Mouse (Mus musculus): ENCODE measurements at regions not wholly inside any gene's neighbourhood (a gene's known extent, or its start where the extent isn't known, plus 50 kb on each side); places are given as distances from the start of the nearest gene placed in this dataset.
A peak's percentile ranks its signal among the peaks of the same experiment; 100 is the strongest.
"Not testable (repeated sequence)": the region's sequence is repeated elsewhere in the genome, so short reads cannot be mapped to it uniquely, and the experiment has no call there.

DNA sequence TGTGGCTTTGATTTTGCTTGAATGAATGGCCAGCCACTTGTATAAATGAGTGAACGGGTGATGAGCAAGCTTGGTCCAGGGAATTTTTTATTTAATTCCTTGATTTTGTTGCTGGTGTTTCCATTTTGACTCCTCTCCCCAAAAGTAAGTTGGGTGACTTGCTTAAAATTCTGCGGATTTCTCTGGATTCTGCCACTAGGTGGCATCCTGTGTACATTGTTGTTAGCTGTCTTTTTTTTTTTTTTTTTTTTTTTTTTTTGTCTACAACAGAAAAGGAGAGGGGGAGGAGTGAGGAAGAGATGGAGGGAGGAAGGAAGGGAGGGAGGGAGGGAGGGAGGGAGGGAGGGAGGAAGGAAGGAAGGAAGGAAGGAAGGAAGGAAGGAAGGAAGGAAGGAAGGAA, 91.5 kb upstream of the Zfp746 start:
- 0 out of 2 replicates have a peak, but pooled peaks have one; percentile 29 for ATAC-seq (replicated peaks; ENCODE audit: low read depth, poor library complexity, severe bottlenecking)

DNA sequence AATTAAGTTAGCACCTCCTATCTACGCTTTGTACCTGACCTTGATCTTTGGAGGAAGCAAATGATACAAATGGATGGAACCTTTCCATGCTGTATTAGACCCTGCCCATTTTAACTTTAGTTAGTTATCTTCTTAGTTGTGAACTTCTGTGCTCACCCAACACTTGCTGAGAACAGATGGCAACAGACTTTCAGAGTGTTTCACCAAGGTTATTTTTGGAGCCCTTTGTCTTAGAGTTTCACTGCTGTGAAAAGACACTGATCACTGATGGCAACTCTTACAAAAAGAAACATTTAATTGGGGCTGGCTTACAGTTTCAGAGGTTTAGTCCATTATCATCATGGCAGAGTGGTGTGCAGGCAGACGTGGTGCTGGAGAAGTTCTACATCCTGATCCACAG, 88.8 kb upstream of the Zfp746 start:
- no peak for ATAC-seq (replicated peaks; ENCODE audit: low read depth, poor library complexity, severe bottlenecking)

DNA sequence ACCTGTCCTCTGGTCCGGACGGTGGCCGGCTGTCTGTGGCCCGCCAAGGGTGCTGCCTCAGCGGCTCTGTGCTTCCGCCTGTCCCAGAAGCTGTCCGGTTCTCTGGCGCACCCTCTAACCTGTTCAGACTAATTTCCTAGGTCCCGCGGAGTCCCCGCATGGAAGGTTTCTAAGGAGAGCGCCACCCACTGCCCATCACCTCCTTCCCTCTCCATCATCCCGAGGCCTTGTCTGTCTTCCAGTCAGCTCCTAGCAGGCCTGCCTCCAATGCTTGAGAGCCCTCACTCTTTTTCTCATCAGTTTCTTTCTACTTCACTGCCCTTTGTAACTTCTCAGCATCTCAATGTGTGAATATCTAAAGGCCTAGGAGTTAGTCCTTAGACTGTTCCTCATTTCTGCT, 86.4 kb upstream of the Zfp746 start:
- ATAC-seq (replicated peaks; ENCODE audit: low read depth, poor library complexity, severe bottlenecking), result not testable (repeated sequence)

DNA sequence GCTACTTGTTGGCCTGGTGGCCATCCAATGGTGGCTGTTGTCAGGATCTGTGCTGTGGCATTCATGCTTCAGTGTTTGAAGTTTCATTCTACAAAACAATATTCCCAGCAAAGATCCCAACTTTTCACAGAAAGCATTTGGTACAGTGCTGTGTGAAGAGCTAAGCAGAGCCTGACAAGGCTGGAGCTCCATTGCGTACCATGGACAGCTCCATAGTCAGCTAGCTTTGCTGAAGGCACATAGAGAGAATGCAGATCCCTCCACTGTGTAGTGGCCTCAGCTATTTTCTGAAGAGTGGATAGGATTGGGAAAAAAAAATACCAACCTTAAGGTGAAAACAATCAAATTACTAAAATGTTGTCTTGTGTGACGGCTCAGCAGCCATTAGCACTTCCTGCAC, 50.5 kb upstream of the Zfp746 start:
- ATAC-seq (replicated peaks; ENCODE audit: low read depth, poor library complexity, severe bottlenecking), result no peak

Data from common myeloid progenitor, adult 5-6 weeks (primary cell).